Mouse (Mus musculus) cortical plate, adult 2 months (tissue): ENCODE results near the gene Ccdc115.

Source experiments
- CTCF ChIP-seq: fragments of 200-500 bp; IDR thresholded peaks from 2 replicates; pipeline ENCODE4 v1.5.1; 2011; ENCODE audit warnings: mild to moderate bottlenecking, control low read depth, low read length; ENCODE audit not compliant: insufficient read depth; ENCODE audit errors: extremely low read depth
- POLR2A ChIP-seq: fragments of 200-500 bp; IDR thresholded peaks from 2 replicates; pipeline ENCODE4 v1.6.1; 2011; ENCODE audit warnings: mild to moderate bottlenecking, low read length, control low read depth; ENCODE audit not compliant: insufficient read depth; ENCODE audit errors: extremely low read depth

DNA sequence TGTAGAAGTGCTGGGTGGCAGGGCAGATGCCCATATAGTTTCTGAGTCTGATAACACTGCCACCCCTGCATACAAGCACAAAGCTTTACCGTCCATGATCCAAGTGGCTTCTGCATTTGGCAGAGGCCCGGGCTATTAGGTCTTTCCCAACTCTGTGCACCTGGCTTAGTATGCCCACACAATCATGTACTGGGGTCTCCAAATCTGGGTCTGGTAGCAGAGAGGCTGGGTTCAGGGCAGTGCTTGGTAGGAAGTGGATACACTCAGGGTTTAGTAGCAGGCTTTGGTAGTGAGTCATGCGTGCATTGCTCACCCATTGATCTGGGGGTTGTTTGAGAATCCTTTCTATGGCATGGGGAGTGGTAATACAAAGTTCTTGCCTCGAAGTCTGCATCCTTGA is 10.2 kb downstream of the Ccdc115 start:
- TF ChIP-seq CTCF, result no peak
- no peak for TF ChIP-seq POLR2A
